Mouse (Mus musculus): ENCODE data around the gene Chd2.
"Not testable (repeated sequence)": the region's sequence is repeated elsewhere in the genome, so short reads cannot be mapped to it uniquely, and the experiment has no call there.

The Chd2 gene

GRCm38 (mm10) chr7:73519060-73519796, 22.4 kb downstream of the Chd2 start:
- DNase-seq: no peak

- not testable (repeated sequence) for DNase-seq
These were observed 23.2 kb downstream of the Chd2 start for GRCm38 (mm10) chr7:73518373-73518980.

- no peak for DNase-seq
These were observed 24.1 kb downstream of the Chd2 start for GRCm38 (mm10) chr7:73517432-73518054.

- DNase-seq: no peak
These were observed 24.8 kb downstream of the Chd2 start for GRCm38 (mm10) chr7:73516820-73517219.

GRCm38 (mm10) chr7:73514560-73514959, 27.1 kb downstream of the Chd2 start:
- DNase-seq: no peak

- DNase-seq: no peak
These were observed 29.2 kb downstream of the Chd2 start for GRCm38 (mm10) chr7:73512422-73512821.

GRCm38 (mm10) chr7:73508688-73509087, 32.9 kb downstream of the Chd2 start:
- DNase-seq: no peak

- no peak for DNase-seq
These were observed 34.1 kb downstream of the Chd2 start for GRCm38 (mm10) chr7:73507491-73507890.

- no peak for DNase-seq
These were observed 34.8 kb downstream of the Chd2 start for GRCm38 (mm10) chr7:73506852-73507251.

GRCm38 (mm10) chr7:73505266-73505665, 36.4 kb downstream of the Chd2 start:
- no peak for DNase-seq

- no peak for DNase-seq
These were observed 43.4 kb downstream of the Chd2 start for GRCm38 (mm10) chr7:73498200-73498599.

GRCm38 (mm10) chr7:73489261-73489660, 52.4 kb downstream of the Chd2 start:
- DNase-seq: no peak

- no peak for DNase-seq
These were observed 60.5 kb downstream of the Chd2 start for GRCm38 (mm10) chr7:73481094-73481493.

GRCm38 (mm10) chr7:73479506-73479905, 62.1 kb downstream of the Chd2 start:
- no peak for DNase-seq

- no peak for DNase-seq
These were observed 63.2 kb downstream of the Chd2 start for GRCm38 (mm10) chr7:73478157-73479058.

GRCm38 (mm10) chr7:73467741-73468140, 73.9 kb downstream of the Chd2 start:
- DNase-seq: no peak

GRCm38 (mm10) chr7:73463546-73463945, 78.1 kb downstream of the Chd2 start:
- DNase-seq: peak; percentile 17

- no peak for DNase-seq
These were observed 87.5 kb downstream of the Chd2 start for GRCm38 (mm10) chr7:73454113-73454512.

GRCm38 (mm10) chr7:73452187-73452808, 89.3 kb downstream of the Chd2 start:
- no peak for DNase-seq

- DNase-seq: no peak
These were observed 90.0 kb downstream of the Chd2 start for GRCm38 (mm10) chr7:73451594-73451993.

GRCm38 (mm10) chr7:73442246-73442645, 99.4 kb downstream of the Chd2 start:
- DNase-seq: no peak

GRCm38 (mm10) chr7:73441802-73442201, 99.8 kb downstream of the Chd2 start:
- no peak for DNase-seq

GRCm38 (mm10) chr7:73435685-73436084, 105.9 kb downstream of the Chd2 start:
- DNase-seq: no peak
